Mouse (Mus musculus) 3T3-L1 (cell line): ENCODE results near the gene Cct7.

ENCODE experiments used
- DNase-seq: peaks from one replicate; pipeline ENCODE4 v3.0.0-alpha.2; 2015; ENCODE audit warnings: low read depth, low spot score

The Cct7 gene

DNA sequence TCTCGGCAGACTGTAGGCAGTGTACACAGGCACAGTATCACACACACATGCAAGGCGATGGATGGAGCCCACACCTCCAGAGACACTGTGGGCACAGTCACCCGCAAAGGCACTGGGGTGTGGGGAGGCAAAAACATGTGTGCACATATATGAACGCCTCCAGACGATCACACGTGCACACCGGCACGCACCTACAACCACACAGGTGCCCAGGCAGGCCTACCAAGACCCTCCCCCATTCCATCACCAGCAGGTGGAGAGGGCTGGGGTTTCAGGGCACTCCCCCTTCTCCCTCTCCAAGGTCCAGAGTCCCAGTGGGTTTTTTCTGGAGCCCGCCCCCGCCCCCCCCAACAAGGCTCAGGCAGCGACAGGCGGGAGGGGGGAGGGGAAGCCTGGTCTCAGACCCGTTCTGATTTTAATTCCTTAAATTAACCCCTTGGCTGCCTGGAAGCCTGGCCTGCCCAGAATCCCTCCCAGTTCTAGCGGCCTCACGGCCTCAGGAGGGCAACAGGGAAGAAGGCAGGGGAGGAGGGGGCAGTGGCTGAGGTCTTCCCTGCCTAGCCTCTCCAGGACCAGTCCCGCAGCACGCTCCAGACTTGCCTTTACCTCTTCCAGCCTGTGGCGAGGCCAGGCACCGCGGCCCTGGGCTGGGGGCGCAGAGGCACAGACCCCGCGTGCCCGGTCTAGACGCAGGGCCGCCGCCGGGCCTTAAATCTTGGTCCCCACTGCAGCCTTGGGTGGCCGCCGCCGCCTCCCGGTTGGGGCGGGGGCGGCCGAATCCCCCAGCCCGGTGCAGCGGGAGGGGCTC is 51.0 kb downstream of the Cct7 start:
- DNase-seq: no peak

DNA sequence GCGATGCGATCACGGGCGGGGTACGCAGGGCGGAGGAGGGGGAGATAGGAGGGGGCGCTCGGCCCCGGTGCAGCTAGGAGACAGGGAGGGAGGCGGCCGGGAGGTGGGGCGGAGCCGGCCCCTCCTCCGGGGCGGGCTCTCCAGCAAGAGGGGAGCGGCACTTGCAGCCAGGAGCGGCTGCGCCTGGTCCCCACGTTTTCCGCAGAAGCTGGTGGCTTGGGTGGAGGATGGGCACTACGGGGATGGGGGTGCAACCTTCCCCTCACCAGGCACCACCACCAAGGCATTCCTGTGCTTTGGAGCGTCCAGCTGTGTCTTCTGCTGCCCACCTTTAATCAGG is 51.6 kb downstream of the Cct7 start, which contains the start of gene Fbxo41:
TSS of gene Fbxo41 (minus strand) at position 84 of the 340 bp plus-strand sequence.
- no peak for DNase-seq

- no peak for DNase-seq
Observed at GRCm38 (mm10) chr6:85504908-85505307, 53.6 kb downstream of the Cct7 start.

- peak; percentile 17 for DNase-seq
Observed at GRCm38 (mm10) chr6:85508602-85509001, 57.3 kb downstream of the Cct7 start.

GRCm38 (mm10) chr6:85510476-85510875 is 59.2 kb downstream of the Cct7 start:
- peak; percentile 46 for DNase-seq

DNA sequence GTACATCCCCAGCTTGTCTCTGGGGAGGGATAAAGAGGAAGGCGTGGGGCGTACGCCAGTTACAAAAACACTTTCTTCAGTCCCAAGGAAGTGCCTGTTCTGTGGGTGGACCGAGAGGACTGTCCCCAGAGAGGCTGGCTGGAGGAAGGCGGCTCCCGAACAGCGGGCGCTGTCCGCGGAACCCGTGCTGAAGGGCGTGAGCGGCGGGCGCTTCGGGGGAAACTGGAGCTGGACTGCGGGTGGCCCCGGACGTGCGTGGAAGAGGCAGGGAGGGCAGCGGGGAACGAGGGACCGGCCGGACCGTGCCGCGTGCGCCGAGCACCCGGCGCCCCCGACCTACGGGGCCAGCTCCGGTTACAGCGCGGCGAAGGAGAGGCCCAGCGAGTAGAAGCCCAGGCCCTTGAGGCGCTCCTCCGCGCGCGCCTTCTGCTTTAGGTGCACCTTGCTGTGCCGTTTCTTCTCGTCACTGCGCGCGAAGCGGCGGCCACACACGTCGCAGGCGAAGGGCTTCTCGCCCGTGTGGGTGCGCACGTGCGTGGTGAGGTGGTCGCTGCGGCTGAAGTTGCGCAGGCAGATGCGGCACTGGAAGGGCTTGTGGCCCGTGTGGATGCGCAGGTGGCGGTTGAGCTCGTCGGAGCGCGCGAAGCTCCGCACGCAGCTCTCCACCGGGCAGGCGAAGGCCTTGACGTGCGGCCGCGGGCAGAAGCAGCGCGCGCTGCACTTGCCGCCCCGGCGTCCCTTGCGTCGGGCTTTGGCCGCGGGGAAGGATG is 60.2 kb downstream of the Cct7 start:
- DNase-seq: no peak

DNA sequence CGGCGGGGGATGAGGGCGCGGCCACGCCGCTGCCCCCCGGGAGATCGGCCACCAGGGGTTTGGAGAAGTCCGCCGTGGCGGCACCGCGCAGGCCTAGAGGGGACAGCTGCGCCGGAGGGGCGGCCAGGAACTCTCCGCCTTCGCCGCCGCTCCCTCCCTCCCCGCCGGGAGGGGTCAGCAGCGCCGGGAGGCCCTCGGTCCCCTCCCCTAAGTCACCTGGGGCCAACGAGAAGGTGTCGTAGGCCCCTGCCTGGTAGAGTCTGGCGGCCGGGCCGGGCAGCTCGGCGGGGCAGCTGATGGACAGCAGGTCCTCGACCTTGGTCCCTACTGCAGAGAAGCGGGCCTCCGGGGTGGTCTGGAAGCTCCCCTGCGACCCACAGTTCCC is 60.7 kb downstream of the Cct7 start:
- DNase-seq: no peak

DNA sequence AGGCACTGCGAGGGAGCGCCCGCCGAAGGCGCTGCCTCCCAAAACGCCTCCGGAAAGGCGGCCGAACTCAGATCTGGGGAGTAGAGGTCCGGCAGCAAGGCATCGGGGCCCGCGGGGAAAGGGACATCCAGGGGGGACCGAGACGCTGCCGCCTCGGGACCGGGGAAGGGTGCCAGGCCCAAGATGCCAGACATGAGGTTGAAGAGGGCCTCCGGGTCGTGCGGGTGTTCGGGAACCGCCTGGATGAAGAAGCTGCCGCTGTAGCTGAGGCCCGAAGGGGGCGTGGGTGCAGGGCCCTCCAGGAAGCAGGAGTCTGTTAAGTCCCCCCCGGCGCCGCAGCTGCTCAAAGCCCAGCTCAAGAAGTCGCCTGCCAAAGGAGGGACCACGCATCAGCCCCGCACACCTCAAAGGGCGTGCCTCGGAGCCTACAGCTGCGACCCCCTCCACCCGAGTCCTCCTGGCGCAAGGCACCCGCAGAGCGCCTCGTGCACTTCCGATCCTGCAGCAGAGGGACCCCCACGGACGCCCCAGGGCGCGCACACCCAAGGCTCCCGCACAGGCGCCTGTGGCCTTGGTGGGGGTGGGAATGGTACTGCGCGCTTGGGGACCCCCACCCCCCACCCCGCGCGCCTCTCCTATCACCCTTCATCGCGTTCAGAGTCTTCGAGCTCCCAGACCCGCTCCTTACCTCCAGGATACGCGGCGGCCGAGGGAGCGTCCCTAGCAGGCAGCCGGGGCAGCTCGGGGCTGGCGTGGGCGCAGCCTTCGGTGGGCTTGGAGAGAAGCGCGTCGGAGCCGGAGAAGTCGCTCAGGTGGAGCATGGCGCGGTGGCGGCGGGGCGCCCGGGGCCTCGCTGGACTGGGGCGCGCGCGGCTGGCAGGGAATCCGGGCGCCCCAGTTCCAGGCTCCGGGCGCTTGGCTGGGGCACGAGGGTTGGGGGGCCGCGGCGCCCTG is 61.5 kb downstream of the Cct7 start:
- no peak for DNase-seq

DNA sequence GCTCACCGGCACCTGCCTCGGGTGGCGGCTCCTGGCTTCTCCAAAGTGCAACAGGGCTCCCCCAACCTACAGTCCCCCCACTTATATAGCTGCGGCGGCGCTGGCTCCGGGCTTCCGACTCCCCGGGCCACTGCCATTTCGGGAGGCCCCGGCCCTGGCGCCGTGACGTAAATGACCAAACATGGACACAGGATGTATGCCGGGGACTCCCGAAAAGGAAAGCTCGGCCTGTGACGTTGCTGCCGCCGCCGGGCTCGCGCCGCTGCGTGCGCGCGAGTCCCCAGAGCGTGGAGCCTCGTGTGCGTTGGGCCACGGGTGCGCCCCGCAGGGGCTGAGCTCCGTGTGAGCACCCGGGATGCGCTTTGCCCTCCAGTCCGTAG is 62.2 kb downstream of the Cct7 start, which contains the start of gene Egr4:
TSS of gene Egr4 (minus strand) at position 59 of the 380 bp plus-strand sequence.
- DNase-seq: no peak

DNA sequence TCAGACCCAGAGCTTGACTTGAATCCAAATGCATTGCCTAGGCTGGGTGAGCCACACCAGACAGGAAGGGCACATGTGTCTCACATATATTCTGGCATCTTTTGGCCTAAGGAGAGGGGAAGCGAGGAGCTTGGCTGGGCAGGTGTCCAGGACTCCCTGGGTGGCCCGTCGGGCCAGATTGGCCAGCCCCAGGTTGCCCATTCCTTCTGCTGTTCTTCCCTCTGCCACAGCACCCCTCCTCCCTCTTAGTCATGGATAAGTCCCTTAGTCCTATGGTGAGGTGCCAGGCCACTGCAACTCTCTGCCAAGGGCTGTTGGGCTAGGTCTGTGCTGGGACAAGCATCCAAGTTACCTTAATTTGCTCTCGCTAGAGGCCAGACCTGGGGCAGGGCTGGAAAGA is 64.6 kb downstream of the Cct7 start:
- peak; percentile 13 for DNase-seq
